Mouse (Mus musculus) naive thymus-derived CD4-positive, alpha-beta T cell, adult 2 months (primary cell): ENCODE data around the gene Zfp618.

Experiments
- DNase-seq: peaks from one replicate; pipeline ENCODE4 v3.0.0-alpha.2; 2011; ENCODE audit warnings: low read depth

The Zfp618 gene

GRCm38 (mm10) chr4:62965497-62966302 is at the start of gene Zfp618:
Gene Zfp618, plus strand, starts transcription at chr4:62965573.
- DNase-seq: no peak

DNA sequence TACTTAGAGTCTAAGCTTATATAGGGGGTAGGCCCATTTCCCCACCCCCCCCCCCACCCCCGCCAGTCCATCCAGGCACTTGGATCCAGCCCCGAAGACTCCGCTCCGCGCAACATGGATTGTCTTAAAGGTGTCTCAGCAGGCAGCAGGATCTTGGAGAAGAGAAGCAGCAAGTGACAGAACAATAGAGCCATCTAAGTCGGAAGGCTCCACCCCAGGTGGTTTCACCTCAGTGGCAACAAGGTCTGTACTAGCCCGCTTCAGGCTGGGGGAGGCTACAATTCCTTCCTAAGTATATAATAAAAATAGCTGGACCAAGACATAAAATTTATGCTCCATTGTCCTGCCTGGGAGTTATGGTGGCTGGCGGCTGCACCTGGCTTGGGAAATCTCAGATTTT is 48.3 kb upstream of the Zfp618 start:
- DNase-seq: no peak

DNA sequence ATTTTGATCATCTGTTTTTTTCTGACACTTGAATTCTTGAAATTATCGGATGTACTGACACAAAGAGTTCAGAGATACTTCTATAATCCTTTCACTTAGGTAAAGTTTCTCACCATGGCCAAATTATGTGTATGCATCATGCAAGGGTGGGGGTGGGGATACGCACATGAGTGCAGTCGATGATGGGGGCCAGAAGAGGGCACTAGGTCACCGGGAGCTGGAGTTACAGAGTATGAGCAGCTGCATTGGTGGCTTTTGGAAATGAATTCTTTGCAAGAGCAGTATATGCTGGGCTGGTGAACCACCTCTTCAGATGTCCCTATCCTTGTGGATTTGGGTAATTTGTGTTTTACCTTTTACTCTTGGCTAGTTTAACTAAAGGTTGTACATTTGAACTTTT is 31.6 kb upstream of the Zfp618 start:
- no peak for DNase-seq

GRCm38 (mm10) chr4:62935589-62936218 is 29.7 kb upstream of the Zfp618 start:
- no peak for DNase-seq

DNA sequence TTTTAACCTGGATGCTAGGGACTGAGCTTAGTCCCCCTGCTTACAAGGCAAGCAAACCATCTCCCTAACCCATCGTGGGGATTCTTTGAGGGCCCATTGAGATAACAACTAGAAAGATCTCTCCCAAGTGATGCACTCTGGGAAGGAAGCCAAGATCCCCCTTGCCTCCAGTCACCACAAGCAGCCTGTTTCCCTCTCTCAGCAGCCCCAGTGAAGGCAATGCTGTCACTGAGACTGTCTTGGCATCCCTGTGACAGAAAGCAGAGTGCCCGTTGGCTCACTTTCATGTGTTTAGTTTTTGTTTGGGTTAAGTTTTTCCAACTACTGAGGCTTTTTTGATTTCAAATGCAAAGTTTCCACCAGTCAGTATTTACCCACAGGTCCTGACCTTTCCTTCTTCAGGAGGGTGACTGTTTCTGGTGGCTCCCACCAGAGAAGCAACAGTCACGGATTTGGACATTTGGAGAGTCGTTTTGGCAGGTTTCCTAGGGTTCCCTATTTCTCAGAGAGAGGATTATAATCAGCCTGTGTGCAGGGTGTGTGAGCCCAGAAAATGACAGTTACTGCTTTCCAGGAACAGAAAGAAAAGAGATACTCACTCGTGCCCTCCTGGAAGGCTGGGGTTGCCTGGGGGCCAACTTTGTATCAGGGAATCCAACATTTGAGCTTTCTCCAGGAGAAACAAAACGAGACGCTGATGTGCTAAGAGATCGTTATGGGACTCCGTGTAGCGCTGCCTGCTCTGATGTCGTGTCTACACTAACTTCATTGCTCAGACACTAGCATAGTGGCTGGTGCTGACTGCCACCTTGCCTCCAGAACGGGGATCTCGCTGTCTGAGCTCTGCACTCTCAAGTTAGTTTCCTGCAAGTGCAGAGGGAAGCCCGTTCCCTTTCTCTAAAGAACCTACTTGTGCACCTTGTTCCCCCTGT is 23.1 kb upstream of the Zfp618 start:
- no peak for DNase-seq

GRCm38 (mm10) chr4:62944326-62944879 is 21.0 kb upstream of the Zfp618 start:
- peak; percentile 41 for DNase-seq

- DNase-seq: no peak
Measured at GRCm38 (mm10) chr4:62963806-62964205, 1.6 kb upstream of the Zfp618 start.

GRCm38 (mm10) chr4:62964844-62965496 is 403 bp upstream of the Zfp618 start:
- DNase-seq: no peak

DNA sequence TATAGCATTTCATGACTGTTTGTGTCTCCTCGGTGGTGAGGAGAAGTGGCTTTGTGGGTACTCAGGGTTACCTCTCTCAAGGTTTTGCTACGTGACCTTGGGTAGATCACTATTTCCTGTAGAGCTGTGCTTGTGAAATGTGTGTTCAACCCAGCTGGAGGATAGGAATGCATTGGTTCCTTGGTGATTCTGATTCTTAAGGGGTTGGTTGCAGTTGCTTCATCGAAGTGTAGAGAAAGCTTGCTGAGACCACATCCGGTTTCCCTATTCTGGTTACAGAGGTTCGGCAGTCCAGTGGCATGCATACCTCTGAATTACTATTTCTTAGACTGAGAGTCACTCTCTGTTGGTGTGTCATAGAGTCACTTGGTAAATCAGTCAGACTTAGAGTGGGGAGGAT is 4.2 kb downstream of the Zfp618 start:
- no peak for DNase-seq

- DNase-seq: no peak
Measured at GRCm38 (mm10) chr4:62971991-62972390, 6.6 kb downstream of the Zfp618 start.

- no peak for DNase-seq
Measured at GRCm38 (mm10) chr4:62973086-62973485, 7.7 kb downstream of the Zfp618 start.

DNA sequence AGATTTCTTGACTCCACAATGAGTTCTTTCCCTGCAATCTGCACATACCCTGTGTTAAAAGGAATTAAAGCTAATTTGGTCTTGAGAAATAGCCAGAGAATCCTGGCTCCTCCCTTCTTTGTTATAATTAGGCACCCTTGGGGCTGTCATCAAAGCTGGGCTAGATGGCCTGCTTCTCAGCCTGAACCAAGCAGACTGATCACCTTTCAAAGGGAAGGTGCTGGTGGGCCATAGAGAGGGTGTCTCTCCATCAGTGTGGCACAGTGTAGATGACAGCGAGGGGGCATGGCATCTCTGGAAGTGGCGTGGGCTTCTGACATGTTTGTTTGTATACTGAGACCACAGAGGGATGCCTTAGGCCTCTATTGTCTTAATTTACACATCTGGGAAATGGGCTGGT is 9.5 kb downstream of the Zfp618 start:
- DNase-seq: no peak

- DNase-seq: no peak
Measured at GRCm38 (mm10) chr4:62975541-62975940, 10.2 kb downstream of the Zfp618 start.

DNA sequence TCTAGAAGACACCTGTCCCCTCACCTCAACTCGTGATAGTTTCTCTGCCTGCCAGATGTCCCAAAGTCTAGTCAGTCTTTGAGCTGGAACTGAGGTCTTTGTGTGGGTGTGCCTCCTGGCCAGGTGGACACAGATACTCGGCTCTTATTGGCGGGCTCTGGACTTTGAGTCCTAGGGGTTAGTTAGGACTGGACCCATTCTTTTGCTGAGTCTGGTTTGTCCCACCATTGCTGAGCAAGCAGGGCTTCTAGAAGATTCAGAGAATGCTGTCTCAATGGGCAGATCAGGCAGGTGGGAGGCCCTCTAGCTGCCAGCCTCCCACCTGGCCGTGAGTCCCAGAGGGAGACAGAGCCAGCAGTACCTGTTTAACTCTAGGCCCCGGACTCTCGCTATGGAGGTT is 12.1 kb downstream of the Zfp618 start:
- DNase-seq: no peak

GRCm38 (mm10) chr4:62978501-62978911 is 13.1 kb downstream of the Zfp618 start:
- DNase-seq: no peak

DNA sequence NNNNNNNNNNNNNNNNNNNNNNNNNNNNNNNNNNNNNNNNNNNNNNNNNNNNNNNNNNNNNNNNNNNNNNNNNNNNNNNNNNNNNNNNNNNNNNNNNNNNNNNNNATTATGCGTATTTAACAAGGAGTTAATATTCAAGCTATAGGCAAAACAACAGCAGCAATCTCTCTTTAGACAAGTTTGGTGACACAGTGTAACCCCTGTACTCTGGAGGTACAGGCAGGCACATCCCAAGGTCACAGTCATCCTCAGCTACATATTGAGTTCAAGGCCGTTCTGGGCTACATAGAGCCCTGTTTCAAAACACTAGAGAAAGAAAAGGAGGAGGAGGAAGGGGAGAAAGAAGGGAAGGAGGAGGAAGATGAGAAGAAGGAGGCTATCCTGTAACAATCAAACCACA is 16.2 kb downstream of the Zfp618 start:
- DNase-seq: no peak

- DNase-seq: no peak
Measured at GRCm38 (mm10) chr4:62983556-62983955, 18.2 kb downstream of the Zfp618 start.

DNA sequence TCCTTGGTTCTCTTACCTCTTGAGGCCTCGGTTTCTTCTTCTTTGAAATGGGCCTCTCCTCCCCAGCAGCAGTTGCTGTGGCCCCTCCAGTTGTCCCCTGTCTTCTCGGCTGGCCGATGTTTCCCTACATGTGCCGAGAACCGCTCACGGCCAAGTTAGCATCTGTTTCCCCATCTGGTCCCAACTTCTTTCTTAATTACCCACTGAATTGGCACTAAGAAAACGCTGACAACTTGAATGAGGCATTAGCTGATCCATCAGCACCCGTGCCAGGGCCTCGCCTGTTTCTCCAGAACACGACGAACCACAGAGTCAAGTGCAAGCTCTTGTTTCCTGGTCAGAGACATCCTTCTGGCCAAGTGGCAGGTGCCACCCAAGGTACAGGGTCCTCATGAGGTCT is 26.0 kb downstream of the Zfp618 start:
- no peak for DNase-seq

DNA sequence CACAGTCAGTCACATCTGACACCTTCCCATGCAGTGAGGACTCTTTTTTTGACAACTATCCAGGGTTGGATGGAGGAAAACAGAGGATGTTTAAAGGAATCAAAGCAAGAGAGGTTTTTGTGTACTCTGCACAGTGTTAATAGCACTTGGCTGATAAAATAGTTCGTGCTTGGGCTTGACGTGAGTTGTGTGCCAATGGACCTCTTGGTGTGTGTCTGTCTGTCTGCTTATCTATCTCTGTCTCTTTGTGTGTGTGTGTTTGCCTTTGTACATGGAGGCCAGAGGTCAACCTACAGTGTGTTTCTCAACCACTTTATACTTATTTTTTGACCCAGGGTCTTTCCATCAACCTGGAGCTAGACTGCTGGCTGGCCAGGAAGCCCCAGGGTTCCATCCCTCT is 27.8 kb downstream of the Zfp618 start:
- no peak for DNase-seq

GRCm38 (mm10) chr4:62997606-62998005 is 32.2 kb downstream of the Zfp618 start:
- DNase-seq: no peak

DNA sequence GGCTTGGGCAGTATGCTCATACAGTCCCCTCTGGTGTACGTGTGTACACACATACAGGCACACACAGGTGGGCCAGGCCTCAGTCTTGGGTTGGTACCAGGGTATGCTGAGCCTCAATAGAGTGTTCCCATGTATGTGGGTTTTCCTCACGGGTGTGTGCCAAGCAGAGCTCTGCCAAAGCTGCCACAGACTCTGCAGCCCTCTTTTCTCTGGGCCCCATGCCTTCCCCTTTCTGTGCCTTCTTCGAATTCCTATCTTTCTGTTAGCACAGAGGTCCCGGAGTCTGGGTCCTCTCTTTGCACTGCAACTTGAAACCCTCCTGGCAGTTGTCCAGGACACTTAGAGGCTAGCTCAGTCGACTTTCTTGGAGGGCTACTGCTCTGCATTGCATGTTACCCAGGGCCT is 33.1 kb downstream of the Zfp618 start:
- no peak for DNase-seq

- DNase-seq: no peak
Measured at GRCm38 (mm10) chr4:62998908-62999307, 33.5 kb downstream of the Zfp618 start.
